Mouse (Mus musculus) CH12.LX (cell line): ENCODE results near the gene Nos1ap. TPM values are rescaled to one million over a fixed set of nuclear protein-coding genes. Genes with fewer than 3 reads are reported as not detected.

ENCODE experiments used
- DNase-seq: peaks from one replicate; pipeline ENCODE4 v3.0.0-alpha.2; 2013; ENCODE audit errors: extremely low read depth
- H3K27ac ChIP-seq: 2 replicates; pipeline ENCODE4 v1.5.1; 2012; ENCODE audit warnings: low read depth, mild to moderate bottlenecking, control low read depth, moderate library complexity; ENCODE audit not compliant: insufficient read depth
- H3K27me3 ChIP-seq: replicated peaks from 2 replicates; pipeline ENCODE3; 2012; ENCODE audit warnings: inconsistent platforms
- H3K36me3 ChIP-seq, 2 experiments: replicated peaks in 1 of 2; 2 replicates each; pipeline versions ENCODE3 to v1.6.1; 2012; ENCODE audit warnings: inconsistent platforms in 1 of 2, low read length in 1 of 2, mild to moderate bottlenecking in 1 of 2, mixed read lengths in 1 of 2, moderate library complexity in 1 of 2; ENCODE audit not compliant: control insufficient read depth in 1 of 2, insufficient read depth in 1 of 2
- H3K4me1 ChIP-seq, 2 experiments: 2 replicates each; pipeline ENCODE4 v1.6.1; 2012; ENCODE audit warnings: inconsistent platforms in 1 of 2, moderate library complexity in 1 of 2; ENCODE audit not compliant: insufficient read depth in 2 of 2, control insufficient read depth in 1 of 2
- H3K4me2 ChIP-seq: 2 replicates; pipeline ENCODE4 v1.6.1; 2012; ENCODE audit warnings: low read depth, mild to moderate bottlenecking, control low read depth; ENCODE audit not compliant: poor library complexity, insufficient read depth, severe bottlenecking
- H3K4me3 ChIP-seq, 3 experiments: fragments of 150-350 bp in 1 of 3; sonication (generic) in 1 of 3; replicated peaks in 1 of 3; 2 replicates each; pipeline versions ENCODE3 to v1.5.1; 2011 to 2012; ENCODE audit warnings: low read depth in 2 of 3, low read length in 2 of 3, mild to moderate bottlenecking in 2 of 3, moderate library complexity in 2 of 3, control low read depth in 1 of 3, improper control_type of control experiment in 1 of 3, inconsistent platforms in 1 of 3, mixed read lengths in 1 of 3; ENCODE audit not compliant: poor library complexity in 1 of 3
- H3K79me2 ChIP-seq: replicated peaks from 2 replicates; pipeline ENCODE4 v1.6.1; 2012; ENCODE audit warnings: mild to moderate bottlenecking, moderate library complexity; ENCODE audit not compliant: control insufficient read depth, poor library complexity, insufficient read depth, severe bottlenecking; ENCODE audit errors: extremely low read depth
- H3K9ac ChIP-seq: 2 replicates; pipeline ENCODE4 v1.6.1; 2012; ENCODE audit warnings: low read depth, mild to moderate bottlenecking, control low read depth, moderate library complexity; ENCODE audit not compliant: insufficient read depth
- H3K9me3 ChIP-seq: replicated peaks from 2 replicates; pipeline ENCODE3; 2012; ENCODE audit warnings: low read length, inconsistent platforms, mixed read lengths
- BHLHE40 ChIP-seq: IDR thresholded peaks from 2 replicates; pipeline ENCODE4 v1.6.1; 2011; ENCODE audit warnings: mild to moderate bottlenecking, low read depth, low read length, improper control_type of control experiment
- CHD2 ChIP-seq: IDR thresholded peaks from 2 replicates; pipeline ENCODE4 v1.6.1; 2011; ENCODE audit warnings: low read length, improper control_type of control experiment
- CTCF ChIP-seq, 2 experiments: IDR thresholded peaks in 1 of 2; conservative IDR thresholded peaks in 1 of 2; 2 replicates each; pipeline ENCODE4 v1.5.1; 2011 to 2012; ENCODE audit warnings: low read depth in 2 of 2, low read length in 2 of 2, improper control_type of control experiment in 1 of 2, inconsistent platforms in 1 of 2, mild to moderate bottlenecking in 1 of 2, moderate library complexity in 1 of 2
- E2F4 ChIP-seq: IDR thresholded peaks from 2 replicates; pipeline ENCODE4 v1.6.1; 2011; ENCODE audit warnings: low read depth, low read length, improper control_type of control experiment; ENCODE audit not compliant: insufficient replicate concordance
- ELF1 ChIP-seq: IDR thresholded peaks from 2 replicates; pipeline ENCODE4 v1.6.1; 2014; ENCODE audit warnings: low read depth, mild to moderate bottlenecking, inconsistent platforms, low read length, improper control_type of control experiment
- EP300 ChIP-seq: IDR thresholded peaks from 2 replicates; pipeline ENCODE4 v1.6.1; 2011; ENCODE audit warnings: low read length, improper control_type of control experiment
- ETS1 ChIP-seq: conservative IDR thresholded peaks from 2 replicates; pipeline ENCODE4 v1.6.1; 2012; ENCODE audit warnings: low read depth, mild to moderate bottlenecking, inconsistent platforms, low read length, improper control_type of control experiment, moderate library complexity
- GABPA ChIP-seq: IDR thresholded peaks from 2 replicates; pipeline ENCODE4 v1.6.1; 2012; ENCODE audit warnings: low read depth, low read length, improper control_type of control experiment, inconsistent platforms; ENCODE audit not compliant: insufficient replicate concordance
- HCFC1 ChIP-seq: IDR thresholded peaks from 2 replicates; pipeline ENCODE4 v1.6.1; 2012; ENCODE audit warnings: low read depth, mild to moderate bottlenecking, inconsistent platforms, low read length, improper control_type of control experiment
- IRF4 ChIP-seq: IDR thresholded peaks from 2 replicates; pipeline ENCODE4 v1.6.1; 2014; ENCODE audit warnings: low read depth, mild to moderate bottlenecking, inconsistent platforms, low read length, improper control_type of control experiment
- JUN ChIP-seq: IDR thresholded peaks from 2 replicates; pipeline ENCODE4 v1.6.1; 2011; ENCODE audit warnings: low read depth, mild to moderate bottlenecking, low read length, improper control_type of control experiment, moderate library complexity; ENCODE audit not compliant: insufficient read depth
- JUND ChIP-seq: conservative IDR thresholded peaks from 2 replicates; pipeline ENCODE4 v1.6.1; 2011; ENCODE audit warnings: low read depth, low read length, improper control_type of control experiment
- KAT2A ChIP-seq: IDR thresholded peaks from 2 replicates; pipeline ENCODE4 v1.6.1; 2012; ENCODE audit warnings: low read length, improper control_type of control experiment, inconsistent platforms; ENCODE audit not compliant: insufficient replicate concordance
- MAX ChIP-seq: IDR thresholded peaks from 2 replicates; pipeline ENCODE4 v1.6.1; 2011; ENCODE audit warnings: low read length, improper control_type of control experiment
- MAZ ChIP-seq: IDR thresholded peaks from 2 replicates; pipeline ENCODE4 v1.6.1; 2012; ENCODE audit warnings: low read depth, mild to moderate bottlenecking, inconsistent platforms, low read length, improper control_type of control experiment, moderate library complexity
- MXI1 ChIP-seq: IDR thresholded peaks from 2 replicates; pipeline ENCODE4 v1.6.1; 2011; ENCODE audit warnings: mild to moderate bottlenecking, low read depth, low read length, improper control_type of control experiment
- MYC ChIP-seq: IDR thresholded peaks from 2 replicates; pipeline ENCODE4 v1.6.1; 2011; ENCODE audit warnings: low read depth, mild to moderate bottlenecking, improper control_type of control experiment, low read length
- NRF1 ChIP-seq: IDR thresholded peaks from 2 replicates; pipeline ENCODE4 v1.6.1; 2014; ENCODE audit warnings: low read depth, mild to moderate bottlenecking, inconsistent platforms, low read length, improper control_type of control experiment, moderate library complexity
- RAD21 ChIP-seq: IDR thresholded peaks from 2 replicates; pipeline ENCODE4 v1.6.1; 2011; ENCODE audit warnings: low read depth, mild to moderate bottlenecking, low read length, improper control_type of control experiment, moderate library complexity
- RCOR1 ChIP-seq: conservative IDR thresholded peaks from 2 replicates; pipeline ENCODE4 v1.6.1; 2012; ENCODE audit warnings: low read depth, mild to moderate bottlenecking, inconsistent platforms, low read length, improper control_type of control experiment
- SMC3 ChIP-seq: IDR thresholded peaks from 2 replicates; pipeline ENCODE4 v1.6.1; 2011; ENCODE audit warnings: low read depth, low read length, improper control_type of control experiment
- TBP ChIP-seq: conservative IDR thresholded peaks from 2 replicates; pipeline ENCODE4 v1.6.1; 2011; ENCODE audit warnings: low read depth, low read length, improper control_type of control experiment
- TCF12 ChIP-seq: IDR thresholded peaks from 2 replicates; pipeline ENCODE4 v1.6.1; 2014; ENCODE audit warnings: low read depth, mild to moderate bottlenecking, inconsistent platforms, low read length, improper control_type of control experiment
- USF1 ChIP-seq: IDR thresholded peaks from 2 replicates; pipeline ENCODE4 v1.6.1; 2014; ENCODE audit warnings: low read depth, mild to moderate bottlenecking, inconsistent platforms, low read length, improper control_type of control experiment
- ZKSCAN1 ChIP-seq: IDR thresholded peaks from 2 replicates; pipeline ENCODE4 v1.6.1; 2012; ENCODE audit warnings: low read depth, inconsistent platforms, low read length, improper control_type of control experiment, borderline replicate concordance
- ZMIZ1 ChIP-seq: IDR thresholded peaks from 2 replicates; pipeline ENCODE4 v1.6.1; 2012; ENCODE audit warnings: low read depth, mild to moderate bottlenecking, inconsistent platforms, low read length, improper control_type of control experiment
- ZNF384 ChIP-seq: IDR thresholded peaks from 2 replicates; pipeline ENCODE4 v1.6.1; 2012; ENCODE audit warnings: low read depth, low read length, improper control_type of control experiment, inconsistent platforms
- dilution Hi-C: fragments of 300-500 bp; cut with MboI; formaldehyde crosslinking; loops from 2 replicates; pipeline ENCODE4 v1.14.3; 2020; ENCODE audit warnings: low sequenced_read_pairs; ENCODE audit not compliant: extremely low pct_unique_long_range_greater_than_20kb, extremely low pct_ligation_motif_present
- in situ Hi-C: fragments of 300-500 bp; cut with MboI; formaldehyde crosslinking; loops from 3 replicates; pipeline ENCODE4 v1.14.3; 2019; ENCODE audit warnings: low sequenced_read_pairs, low pct_ligation_motif_present, low pct_unique_long_range_greater_than_20kb, mixed read lengths
- polyA plus RNA-seq: library from polyadenylated mRNA; unstranded; fragments of >175 nt; gene quantifications from 2 replicates; pipeline ENCODE4 v1.2.1, GENCODE M21; 2012; ENCODE audit warnings: low read depth; ENCODE audit not compliant: insufficient read length
- total RNA-seq, 2 experiments: library from RNA; depleted of rRNA; stranded (reverse); fragments of 300-350 nt in 1 of 2; fragments of >200 nt in 1 of 2; gene quantifications; 2 replicates each; pipeline ENCODE4 v1.2.3; 2012 to 2014

The Nos1ap gene
- total and polyA plus RNA-seq, 3 experiments: not detected

GRCm38 (mm10) chr1:170566969-170567368 is 22.7 kb downstream of the Nos1ap start:
- no peak overlapping the region for H3K27ac ChIP-seq
- no peak overlapping the region for H3K9ac ChIP-seq
- H3K27me3 ChIP-seq: no peaks in the 10 kb centered on the region
- no peaks in the 10 kb centered on the region; a peak in 1 of 4 replicates for H3K4me1 ChIP-seq
- H3K36me3 ChIP-seq: no peaks in the 10 kb centered on the region
- TF ChIP-seq E2F4 (no peak), NRF1 (no peak), IRF4 (no peak), TCF12 (no peak), ELF1 (no peak)
- dilution Hi-C loops: no loop called here
- peaks cover 3% of the 10 kb centered on the region for H3K9me3 ChIP-seq
- no peak overlapping the region for H3K4me2 ChIP-seq
- in situ Hi-C loops: no loop called here
- no peak overlapping the region for H3K4me3 ChIP-seq
- DNase-seq: no peak
- H3K79me2 ChIP-seq: no peaks in the 10 kb centered on the region

- Histone ChIP-seq H3K9me3 (peaks cover 3% of the 10 kb centered on the region), H3K4me2 (no peak overlapping the region), H3K9ac (no peak overlapping the region), H3K27ac (no peak overlapping the region), H3K4me1 (no peaks in the 10 kb centered on the region; a peak in 1 of 4 replicates), H3K4me3 (no peak overlapping the region), H3K79me2 (no peaks in the 10 kb centered on the region), H3K27me3 (no peaks in the 10 kb centered on the region), H3K36me3 (no peaks in the 10 kb centered on the region)
- DNase-seq: no peak
- dilution Hi-C loops: no loop called here
- TF ChIP-seq ETS1: no peak
- no peak for TF ChIP-seq SMC3
- no peak for TF ChIP-seq RAD21
- no peak for TF ChIP-seq USF1
- TF ChIP-seq EP300: no peak
- no peak for TF ChIP-seq KAT2A
- TF ChIP-seq HCFC1: no peak
- TF ChIP-seq NRF1: no peak
- no peak for TF ChIP-seq RCOR1
- no peak for TF ChIP-seq ZKSCAN1
- in situ Hi-C loops: no loop called here
These were observed 23.1 kb downstream of the Nos1ap start for GRCm38 (mm10) chr1:170566538-170566937.

GRCm38 (mm10) chr1:170564926-170565325 is 24.7 kb downstream of the Nos1ap start:
- DNase-seq: no peak
- H3K27ac ChIP-seq: no peak overlapping the region
- no peaks in the 10 kb centered on the region for H3K27me3 ChIP-seq
- no peak overlapping the region for H3K4me3 ChIP-seq
- dilution Hi-C loops: no loop called here
- H3K9me3 ChIP-seq: no peaks in the 10 kb centered on the region
- no peak overlapping the region for H3K4me2 ChIP-seq
- in situ Hi-C loops: no loop called here
- H3K4me1 ChIP-seq: no peaks in the 10 kb centered on the region; a peak in 1 of 4 replicates
- no peaks in the 10 kb centered on the region for H3K79me2 ChIP-seq
- H3K9ac ChIP-seq: no peak overlapping the region
- H3K36me3 ChIP-seq: no peaks in the 10 kb centered on the region
- TF ChIP-seq ZMIZ1 (no peak), MAZ (no peak), MYC (no peak), HCFC1 (no peak), JUN (no peak), GABPA (no peak), ETS1 (no peak), MXI1 (no peak), ZNF384 (no peak), ZKSCAN1 (no peak), JUND (no peak), BHLHE40 (no peak), MAX (no peak), RAD21 (no peak), RCOR1 (no peak), CTCF (conservative IDR thresholded peaks at IDR 0.05 in 1 of 2, IDR thresholded peaks at IDR 0.05 in 1 of 2; ENCODE audit: low read depth in 2 of 2, low read length in 2 of 2) (no peak), EP300 (no peak), CHD2 (no peak), TBP (no peak)
